Mouse (Mus musculus) cerebellum, adult 11 months (tissue): ENCODE results near the gene Uqcr11.
A peak's percentile ranks its signal among the peaks of the same experiment; 100 is the strongest.

Source experiments
- DNase-seq: peaks from one replicate; pipeline ENCODE4 v3.0.0; 2022

Gene Uqcr11

GRCm38 (mm10) chr10:80397524-80398173, 9.0 kb downstream of the Uqcr11 start:
- DNase-seq = no peak

DNA sequence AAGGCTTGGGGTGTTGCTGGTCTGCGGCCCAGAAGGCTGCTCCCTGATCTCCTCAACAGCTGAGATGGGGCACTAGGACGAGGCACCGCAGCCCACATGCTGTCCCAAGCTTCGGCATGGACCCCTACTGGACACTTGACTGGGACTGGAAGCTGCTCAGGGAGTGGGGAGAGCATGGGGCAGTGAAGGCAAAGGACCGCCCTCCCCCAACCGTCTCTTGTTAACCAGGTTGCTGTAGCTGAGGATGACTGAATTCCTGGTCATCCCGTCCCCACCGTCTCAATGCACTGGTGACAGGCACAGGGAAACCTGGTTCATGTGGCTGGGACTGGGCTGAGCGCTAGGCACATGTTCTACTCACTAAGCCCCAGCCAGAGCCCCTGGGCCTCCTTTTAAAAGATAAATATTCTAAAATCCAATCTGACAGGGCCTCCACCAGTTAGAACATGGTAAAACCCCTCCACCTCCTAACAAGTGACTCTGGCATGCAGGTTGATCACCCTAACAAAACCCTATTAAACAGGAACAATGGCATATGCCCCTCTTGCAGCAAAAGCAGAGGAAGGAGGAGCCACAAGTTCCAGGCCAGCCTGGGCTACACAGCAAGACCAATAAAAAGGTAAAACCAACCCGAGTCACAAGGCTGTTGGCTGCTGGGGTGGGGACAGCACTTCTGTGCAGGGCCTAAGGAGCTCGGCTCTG, 9.7 kb downstream of the Uqcr11 start:
- DNase-seq = no peak

- no peak for DNase-seq
Observed at GRCm38 (mm10) chr10:80395025-80395627, 11.5 kb downstream of the Uqcr11 start.

- no peak for DNase-seq
Observed at GRCm38 (mm10) chr10:80392687-80393086, 13.9 kb downstream of the Uqcr11 start.

GRCm38 (mm10) chr10:80390697-80391096, 15.9 kb downstream of the Uqcr11 start:
- DNase-seq = no peak

GRCm38 (mm10) chr10:80389185-80389708, 17.4 kb downstream of the Uqcr11 start:
- DNase-seq = no peak

DNA sequence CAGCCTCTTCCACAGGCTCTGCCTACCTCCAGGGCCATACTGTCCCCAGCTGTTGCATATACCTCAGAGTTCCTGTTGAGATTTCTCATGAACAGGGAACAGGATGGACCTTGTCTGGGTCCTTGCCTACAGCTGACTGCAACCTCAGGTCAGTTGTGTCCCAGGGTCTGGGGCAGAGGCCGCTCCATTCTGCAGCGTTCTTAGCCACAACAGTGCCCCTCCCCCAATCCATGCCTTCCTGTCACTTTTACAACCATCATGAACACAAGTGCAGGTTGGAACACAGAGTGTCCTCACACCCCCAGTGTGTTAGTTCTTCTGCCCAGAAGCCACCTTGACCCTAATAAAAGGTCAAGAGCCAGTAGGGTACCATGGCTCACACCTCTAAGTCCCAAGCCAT, 17.9 kb downstream of the Uqcr11 start:
- DNase-seq = no peak

- peak; percentile 84 for DNase-seq
Observed at GRCm38 (mm10) chr10:80387522-80387959, 19.1 kb downstream of the Uqcr11 start, which contains the start of gene Mex3d. TSS of gene Mex3d (minus strand) at chr10:80387659.

DNA sequence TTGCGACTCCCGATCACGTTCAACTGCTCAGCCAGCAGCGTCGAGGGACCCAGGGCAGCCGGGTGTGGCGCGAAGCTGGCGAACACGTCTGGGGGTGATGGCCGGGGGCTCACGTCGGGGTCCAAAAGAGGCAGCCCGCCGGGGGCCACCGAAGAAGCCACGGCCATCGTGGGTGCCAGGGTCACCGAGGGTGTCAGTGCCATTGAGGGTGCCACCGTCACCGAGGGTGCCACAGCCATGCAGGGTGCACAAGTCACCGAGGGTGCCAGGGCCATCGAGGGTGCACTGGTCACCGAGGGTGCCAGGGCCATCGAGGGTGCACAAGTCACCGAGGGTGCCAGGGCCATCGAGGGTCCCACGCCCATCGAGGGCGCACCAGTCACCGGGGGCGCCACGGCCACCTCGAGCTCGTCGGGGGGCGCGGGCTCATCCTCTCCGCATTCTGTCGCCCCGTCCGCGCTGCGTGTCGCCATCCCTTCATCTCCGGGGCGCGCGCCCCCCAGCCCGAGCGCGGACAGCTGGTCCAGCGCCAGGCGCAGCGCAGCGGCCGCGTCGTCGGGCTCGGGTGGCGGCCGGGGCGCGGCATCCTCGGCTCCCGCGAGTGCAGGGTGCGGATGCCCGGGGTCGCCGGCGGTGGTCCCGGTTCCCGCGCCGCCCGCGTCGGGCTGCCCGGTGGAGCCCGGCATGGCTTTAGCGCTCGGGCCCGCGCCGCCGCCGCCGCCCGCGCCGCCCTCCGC, 19.7 kb downstream of the Uqcr11 start:
- no peak for DNase-seq

DNA sequence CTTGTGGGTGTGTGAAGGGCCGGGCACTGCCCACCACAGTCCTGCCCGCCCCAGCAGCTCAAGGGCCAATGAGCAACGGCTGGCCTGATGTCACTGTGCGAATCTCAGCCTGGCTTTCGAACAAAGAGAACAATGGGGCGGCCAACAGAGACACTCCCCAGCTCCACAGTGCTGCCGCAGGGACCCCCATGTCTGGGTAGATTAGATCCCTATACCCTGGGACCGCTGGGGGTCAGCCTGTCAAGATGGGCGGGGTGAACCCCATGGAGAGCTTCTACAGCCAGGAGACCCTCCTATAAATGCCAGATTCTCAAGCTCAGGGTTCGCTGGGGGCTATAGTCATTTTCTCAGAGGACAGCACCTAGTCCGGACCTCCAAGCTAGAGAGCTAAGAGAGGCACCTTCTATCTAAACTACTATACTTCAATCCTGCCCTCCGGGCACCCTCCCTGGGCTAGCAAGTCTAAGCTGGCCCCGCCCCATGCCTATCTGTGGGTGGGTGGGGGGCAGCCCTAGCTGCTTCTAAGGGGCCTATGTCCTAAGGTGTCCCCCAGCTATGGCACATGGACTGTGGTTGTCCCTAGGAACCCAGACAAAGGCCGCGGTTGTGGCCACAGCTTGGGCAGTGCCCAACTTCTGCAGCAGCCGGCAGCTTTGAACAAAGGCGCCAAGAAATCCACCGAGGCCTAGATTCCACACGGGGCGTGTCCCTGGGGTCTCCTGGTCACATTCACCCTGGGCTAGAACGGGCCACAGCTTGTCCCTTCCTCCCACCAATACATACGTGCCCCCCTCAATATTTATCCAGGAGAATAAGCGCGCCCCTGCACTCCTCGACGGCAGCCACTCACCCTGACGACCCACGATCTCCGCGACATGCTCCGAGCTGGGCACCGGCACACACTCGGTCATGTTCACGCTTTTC, 20.6 kb downstream of the Uqcr11 start:
- no peak for DNase-seq

GRCm38 (mm10) chr10:80385310-80385709, 21.3 kb downstream of the Uqcr11 start:
- DNase-seq = no peak

DNA sequence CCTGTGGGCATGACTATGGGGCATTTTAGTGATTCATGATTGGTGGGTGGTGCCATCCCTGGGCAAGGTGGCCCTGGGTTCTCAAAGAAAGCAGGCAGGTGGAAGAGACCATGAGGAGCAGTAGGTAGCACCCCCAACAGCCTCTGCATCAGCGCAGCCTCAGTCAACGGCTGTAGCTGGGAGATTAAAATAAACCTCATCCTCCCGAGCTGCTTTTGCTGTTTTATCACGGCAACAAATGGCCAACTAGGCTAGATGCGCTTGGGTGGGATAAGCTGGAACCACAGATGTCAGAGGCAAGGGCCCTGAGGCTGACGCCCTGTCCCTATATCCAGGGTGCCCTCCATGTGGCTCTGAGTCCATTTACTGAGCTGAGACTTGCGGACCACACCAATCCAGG, 21.9 kb downstream of the Uqcr11 start:
- DNase-seq = no peak

DNA sequence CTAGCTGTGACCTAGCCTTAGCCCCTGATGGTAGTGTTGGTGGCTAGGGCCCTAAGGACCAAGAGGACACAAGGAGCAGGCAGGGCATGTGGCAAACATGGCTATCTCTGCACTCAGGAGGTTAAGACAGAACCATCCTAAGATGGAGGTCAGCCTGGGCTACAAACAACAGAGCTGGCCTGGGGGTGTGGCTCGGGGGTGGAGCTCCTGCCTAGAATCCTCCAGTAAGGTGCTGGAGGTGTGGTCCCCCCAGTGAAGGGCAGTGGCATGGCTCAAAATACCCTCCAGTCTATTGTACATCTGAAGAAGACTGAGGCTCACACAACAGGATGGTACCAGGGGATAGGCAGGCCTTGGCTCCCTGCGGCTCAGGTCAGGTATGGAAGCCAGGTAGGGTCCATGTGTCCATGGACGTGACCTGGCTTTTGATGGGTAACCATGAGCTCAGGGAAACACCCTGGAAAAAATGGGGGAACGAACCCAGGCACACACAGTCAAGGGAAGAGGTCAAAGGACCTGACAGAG, 22.5 kb downstream of the Uqcr11 start:
- DNase-seq = no peak

- no peak for DNase-seq
Observed at GRCm38 (mm10) chr10:80383431-80383830, 23.2 kb downstream of the Uqcr11 start.

GRCm38 (mm10) chr10:80382641-80383365, 23.8 kb downstream of the Uqcr11 start:
- DNase-seq = no peak

DNA sequence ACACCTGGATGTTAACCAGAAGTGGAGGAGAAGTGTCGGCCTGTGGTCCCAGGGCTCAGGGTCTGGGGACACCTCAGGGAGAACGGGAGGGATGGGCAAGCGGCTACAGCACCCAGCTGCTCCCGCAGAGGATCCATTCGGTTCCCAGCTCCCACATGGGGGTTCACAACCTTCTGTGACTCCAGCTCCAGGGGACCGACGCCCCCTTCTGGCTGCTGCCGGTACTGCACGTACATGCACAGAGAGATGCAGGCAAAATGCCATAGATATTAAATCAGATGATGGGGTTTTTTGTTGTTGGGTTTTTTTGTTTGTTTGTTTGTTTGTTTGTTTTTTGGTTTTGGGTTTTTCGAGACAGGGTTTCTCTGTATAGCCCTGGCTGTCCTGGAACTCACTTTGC, 28.9 kb downstream of the Uqcr11 start:
- no peak for DNase-seq

DNA sequence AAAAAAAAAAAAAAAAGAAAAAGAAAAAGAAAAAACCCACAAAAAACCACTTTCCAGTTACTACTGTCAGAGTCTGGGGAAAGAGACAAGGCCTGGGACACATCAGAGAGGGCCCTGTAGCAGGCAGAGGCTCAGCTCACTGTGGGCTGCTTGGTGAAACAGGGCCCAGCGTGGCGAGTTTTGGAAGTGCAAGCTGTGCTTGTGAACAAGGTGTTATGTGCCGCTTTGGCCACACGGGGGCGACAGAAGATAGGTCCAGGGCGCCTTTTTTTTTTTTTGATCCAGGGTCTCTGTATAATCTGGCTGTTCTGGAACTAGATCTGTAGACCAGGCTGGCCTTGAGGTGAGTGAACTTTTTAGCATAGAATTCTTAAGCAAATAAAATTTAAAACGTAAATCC, 30.5 kb downstream of the Uqcr11 start:
- DNase-seq = peak; percentile 86

- DNase-seq = peak; percentile 85
Observed at GRCm38 (mm10) chr10:80374063-80374462, 32.6 kb downstream of the Uqcr11 start.

DNA sequence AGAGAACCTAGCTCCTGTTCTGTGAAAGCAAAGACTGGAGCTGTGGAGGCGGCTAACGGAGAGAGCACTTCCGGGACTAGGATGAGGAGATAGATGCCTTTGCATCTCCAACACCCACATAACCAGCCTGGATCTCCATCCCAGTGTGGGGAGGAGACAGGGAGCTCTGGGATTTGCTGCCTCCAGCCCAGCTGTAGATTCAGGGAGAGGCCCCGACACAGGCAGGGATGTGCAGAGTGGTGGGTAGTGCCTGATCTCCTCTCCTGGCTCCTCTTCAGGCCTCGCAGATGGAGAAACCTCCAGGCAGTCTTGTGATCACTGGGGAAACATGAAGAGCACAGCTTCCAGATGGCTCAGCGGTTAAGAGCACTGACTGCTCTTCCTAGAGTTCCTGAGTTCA, 33.9 kb downstream of the Uqcr11 start:
- DNase-seq = no peak

DNA sequence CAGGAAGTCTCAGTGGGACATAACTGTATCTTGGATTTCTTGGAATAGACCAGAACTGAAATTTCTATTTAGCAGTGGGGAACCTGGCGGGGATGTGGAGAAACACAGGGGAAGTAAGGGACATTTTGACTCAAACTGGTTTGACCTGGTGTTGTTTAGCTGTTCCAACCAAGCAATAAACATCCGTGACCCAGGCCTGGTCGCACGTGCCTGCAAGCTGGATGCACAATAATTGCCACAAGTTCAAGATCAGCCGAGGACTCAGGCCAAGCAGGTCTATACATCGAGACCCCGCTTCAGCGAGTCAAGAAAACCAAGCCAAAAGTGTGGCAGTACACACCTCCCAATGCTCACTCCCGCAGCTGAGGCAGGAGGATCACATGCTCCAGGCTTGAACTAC, 34.6 kb downstream of the Uqcr11 start:
- no peak for DNase-seq

GRCm38 (mm10) chr10:80371411-80371966, 35.1 kb downstream of the Uqcr11 start:
- peak; percentile 59 for DNase-seq
